Mouse (Mus musculus) induced T-regulatory cell, adult 2 months (primary cell): ENCODE data around the gene Abhd6.

ENCODE experiments used
- DNase-seq: peaks from one replicate; pipeline ENCODE4 v3.0.0-alpha.2; 2012; ENCODE audit warnings: low read depth

Gene Abhd6

GRCm38 (mm10) chr14:8002432-8003092, at the start of gene Abhd6:
Gene Abhd6, plus strand, starts transcription at chr14:8002902.
- DNase-seq: peak; percentile 88

GRCm38 (mm10) chr14:7954071-7954471, 48.6 kb upstream of the Abhd6 start:
- no peak for DNase-seq

- DNase-seq: no peak
These were observed 46.3 kb upstream of the Abhd6 start for GRCm38 (mm10) chr14:7956427-7956826.

GRCm38 (mm10) chr14:7957049-7957448, 45.7 kb upstream of the Abhd6 start, which contains the start of gene Gm45521:
Gene Gm45521, plus strand, starts transcription at chr14:7957288.
- no peak for DNase-seq

- DNase-seq: peak; percentile 41
These were observed 42.1 kb upstream of the Abhd6 start for GRCm38 (mm10) chr14:7960616-7961015.

GRCm38 (mm10) chr14:7961714-7962113, 41.0 kb upstream of the Abhd6 start:
- no peak for DNase-seq

GRCm38 (mm10) chr14:7962626-7963025, 40.1 kb upstream of the Abhd6 start:
- no peak for DNase-seq

GRCm38 (mm10) chr14:7963160-7963559, 39.5 kb upstream of the Abhd6 start:
- DNase-seq: no peak

- DNase-seq: peak; percentile 91
These were observed 38.3 kb upstream of the Abhd6 start for GRCm38 (mm10) chr14:7964219-7964889.

- no peak for DNase-seq
These were observed 30.7 kb upstream of the Abhd6 start for GRCm38 (mm10) chr14:7971889-7972493.

- DNase-seq: no peak
These were observed 28.1 kb upstream of the Abhd6 start for GRCm38 (mm10) chr14:7974643-7975042.

- no peak for DNase-seq
These were observed 27.5 kb upstream of the Abhd6 start for GRCm38 (mm10) chr14:7975177-7975576.

GRCm38 (mm10) chr14:7977471-7977870, 25.2 kb upstream of the Abhd6 start:
- peak; percentile 63 for DNase-seq

GRCm38 (mm10) chr14:7978183-7978582, 24.5 kb upstream of the Abhd6 start:
- DNase-seq: peak; percentile 43

- DNase-seq: no peak
These were observed 21.5 kb upstream of the Abhd6 start for GRCm38 (mm10) chr14:7981226-7981625.

GRCm38 (mm10) chr14:7986913-7987312, 15.8 kb upstream of the Abhd6 start:
- DNase-seq: peak; percentile 61

- DNase-seq: peak; percentile 80
These were observed 13.3 kb upstream of the Abhd6 start for GRCm38 (mm10) chr14:7989371-7989770.

- DNase-seq: peak; percentile 55
These were observed 12.7 kb upstream of the Abhd6 start for GRCm38 (mm10) chr14:7989961-7990360.

GRCm38 (mm10) chr14:7991108-7991776, 11.5 kb upstream of the Abhd6 start:
- DNase-seq: peak; percentile 60

GRCm38 (mm10) chr14:7992158-7992557, 10.5 kb upstream of the Abhd6 start:
- no peak for DNase-seq

GRCm38 (mm10) chr14:7994271-7994767, 8.4 kb upstream of the Abhd6 start, which contains the start of gene Dnase1l3:
Gene Dnase1l3, minus strand, starts transcription at chr14:7994573.
- DNase-seq: peak; percentile 84

GRCm38 (mm10) chr14:7997255-7997696, 5.4 kb upstream of the Abhd6 start:
- DNase-seq: peak; percentile 97
